Mouse (Mus musculus) heart, postnatal 0 days (tissue): ENCODE measurements around the gene Timm50. TPM values are rescaled to one million over a fixed set of nuclear protein-coding genes. Genes with fewer than 3 reads are reported as not detected.

Experiments
- ATAC-seq: fragments of 200-750 bp; cut with Nextera tagmentation; 2 replicates; pipeline ENCODE4 v1.8.0; 2017; ENCODE audit warnings: low read depth, moderate number of reproducible peaks, moderate library complexity; ENCODE audit not compliant: insufficient read depth
- DNase-seq: peaks from one replicate; pipeline ENCODE4 v3.0.0-alpha.2; 2016; ENCODE audit warnings: low spot score
- H3K27ac ChIP-seq: fragments of 300-500 bp; sonication (generic); 2 replicates; pipeline ENCODE4 v1.5.1; 2014; ENCODE audit warnings: low read depth, mild to moderate bottlenecking
- H3K27me3 ChIP-seq: fragments of 300-500 bp; sonication (generic); 2 replicates; pipeline ENCODE4 v1.6.1; 2014; ENCODE audit warnings: low read length, mixed read lengths; ENCODE audit not compliant: control insufficient read depth, insufficient read depth
- H3K36me3 ChIP-seq: fragments of 300-500 bp; sonication (generic); replicated peaks from 2 replicates; pipeline ENCODE4 v1.6.1; 2014; ENCODE audit warnings: low read length, mixed read lengths; ENCODE audit not compliant: control insufficient read depth, insufficient read depth
- H3K4me1 ChIP-seq: fragments of 300-500 bp; sonication (generic); 2 replicates; pipeline ENCODE4 v1.6.1; 2014; ENCODE audit warnings: antibody characterized with exemption; ENCODE audit not compliant: control insufficient read depth, insufficient read depth
- H3K4me2 ChIP-seq: fragments of 300-500 bp; sonication (generic); 2 replicates; pipeline ENCODE4 v1.6.1; 2014; ENCODE audit warnings: low read depth, mild to moderate bottlenecking, low read length, moderate library complexity
- H3K4me3 ChIP-seq: fragments of 300-500 bp; sonication (generic); 2 replicates; pipeline ENCODE4 v1.5.1; 2014; ENCODE audit warnings: low read depth, low read length
- H3K9ac ChIP-seq: fragments of 300-500 bp; sonication (generic); replicated peaks from 2 replicates; pipeline ENCODE4 v1.6.1; 2014; ENCODE audit warnings: low read depth, low read length, mixed read lengths
- H3K9me3 ChIP-seq: fragments of 300-500 bp; sonication (generic); replicated peaks from 2 replicates; pipeline ENCODE4 v1.6.1; 2016; ENCODE audit warnings: low read length; ENCODE audit not compliant: control insufficient read depth
- CTCF ChIP-seq: IDR thresholded peaks from 2 replicates; pipeline ENCODE4 v1.5.1; 2016; ENCODE audit warnings: antibody characterized with exemption, control low read depth, low read depth
- EP300 ChIP-seq: IDR thresholded peaks from 2 replicates; pipeline ENCODE4 v1.6.1; 2016; ENCODE audit warnings: antibody characterized with exemption, low read depth
- WGBS: fragments of 180-500 bp; shearing (Covaris S2); extraction: QIAGEN DNeasy Blood & Tissue Kit; methylation state at CpG from one replicate; pipeline ENCODE4 v1.1.7; 2014; 5-methylcytosine and 5-hydroxymethylcytosine counted together
- polyA plus RNA-seq: library from polyadenylated mRNA; unstranded; fragments of >200 nt; fragmentation: Nextera tagmentation; extraction: Ambion mirVana; gene quantifications from 2 replicates; pipeline ENCODE4 v1.2.1, GENCODE M21; 2015
- total RNA-seq: library from RNA; depleted of rRNA; stranded (reverse); fragments of >200 nt; gene quantifications from 2 replicates; pipeline ENCODE4 v1.2.3, GENCODE M21; 2014; ENCODE audit warnings: low replicate concordance

Gene Timm50
- total and polyA plus RNA-seq, 2 experiments from 2014 or later, result 60.6 to 90.1 TPM

DNA sequence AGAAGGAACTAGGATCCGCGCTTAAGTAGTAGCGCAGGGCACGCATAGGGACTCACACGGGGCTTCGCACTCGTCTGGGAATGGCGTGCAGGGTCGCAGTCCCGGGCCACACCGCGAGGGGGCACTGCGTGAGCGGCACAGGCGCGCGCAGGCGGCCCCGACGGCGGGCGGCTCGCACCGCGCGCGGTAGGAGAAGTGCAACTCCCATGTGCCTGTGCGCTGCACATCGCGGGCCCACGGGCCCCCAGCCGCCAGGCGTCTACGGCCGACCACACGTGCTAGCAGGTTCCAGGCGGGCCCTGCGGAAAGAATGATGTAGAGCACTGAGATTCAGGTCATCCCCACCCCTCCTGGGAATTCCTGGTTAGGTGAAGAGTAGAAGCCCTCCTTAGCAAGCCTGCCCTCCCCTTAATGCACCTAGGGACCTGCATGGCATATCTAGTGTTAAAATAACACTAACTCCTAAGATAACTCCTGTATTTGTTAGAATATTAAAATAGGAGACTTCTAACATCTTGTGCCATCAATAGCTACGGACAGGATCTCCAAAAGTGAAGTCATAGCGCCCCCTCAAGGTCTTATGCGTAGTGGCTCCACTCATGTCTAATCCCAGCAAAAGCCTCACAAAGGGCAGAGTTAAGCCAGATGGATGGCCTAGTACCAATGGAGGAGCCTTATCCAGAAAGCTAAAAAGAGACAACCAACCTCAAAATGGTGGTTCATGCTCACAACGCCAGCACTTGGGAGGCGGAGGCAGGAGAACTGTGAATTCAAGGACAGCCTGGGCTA is 12.8 kb downstream of the Timm50 start:
- DNase-seq (peak; percentile 57), ATAC-seq (peak; percentile 37; the same call in 1 of the 2 replicates)
- Histone ChIP-seq H3K27me3 (peaks cover 70% of the 10 kb centered on the region), H3K4me1 (no peaks in the 10 kb centered on the region), H3K4me3 (no peak overlapping the region), H3K27ac (no peak overlapping the region), H3K4me2 (no peak overlapping the region), H3K9me3 (no peaks in the 10 kb centered on the region), H3K36me3 (no peaks in the 10 kb centered on the region), H3K9ac (no peak overlapping the region)
- 44% methylated on average over 36 of the region's 43 CpGs for WGBS
- TF ChIP-seq EP300, result no peak
- peak; percentile 63 for TF ChIP-seq CTCF

DNA sequence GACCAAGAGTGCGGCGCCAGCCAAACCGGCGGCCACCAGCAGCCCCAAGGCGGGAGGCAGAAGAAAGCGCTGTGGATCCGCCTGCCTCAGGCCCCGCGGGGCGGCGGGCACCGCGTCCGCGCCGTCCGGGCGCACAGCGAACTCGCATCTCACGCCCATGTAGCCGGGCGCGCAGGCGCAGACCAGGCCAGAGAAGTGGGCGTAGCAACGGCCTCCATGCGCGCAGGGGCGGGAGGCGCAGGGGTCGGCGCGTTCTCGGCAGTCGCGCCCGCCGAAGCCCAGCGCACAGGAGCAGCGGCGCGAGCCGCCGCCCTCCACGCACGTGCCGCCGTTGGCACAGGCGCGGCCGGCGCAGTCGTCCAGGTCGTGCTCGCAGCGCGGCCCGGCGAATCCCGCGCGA is 17.4 kb downstream of the Timm50 start:
- Histone ChIP-seq H3K27me3 (peaks cover 78% of the 10 kb centered on the region), H3K4me3 (peak overlapping the region; percentile 44), H3K4me1 (no peaks in the 10 kb centered on the region), H3K36me3 (no peaks in the 10 kb centered on the region), H3K9me3 (no peaks in the 10 kb centered on the region), H3K27ac (no peak overlapping the region), H3K9ac (no peak overlapping the region), H3K4me2 (peak overlapping the region; percentile 64)
- WGBS, result 5% methylated on average over 38 of the region's 63 CpGs
- ATAC-seq (peak; percentile 49; the same call in 1 of the 2 replicates), DNase-seq (no peak)
- no peak for TF ChIP-seq CTCF
- no peak for TF ChIP-seq EP300

DNA sequence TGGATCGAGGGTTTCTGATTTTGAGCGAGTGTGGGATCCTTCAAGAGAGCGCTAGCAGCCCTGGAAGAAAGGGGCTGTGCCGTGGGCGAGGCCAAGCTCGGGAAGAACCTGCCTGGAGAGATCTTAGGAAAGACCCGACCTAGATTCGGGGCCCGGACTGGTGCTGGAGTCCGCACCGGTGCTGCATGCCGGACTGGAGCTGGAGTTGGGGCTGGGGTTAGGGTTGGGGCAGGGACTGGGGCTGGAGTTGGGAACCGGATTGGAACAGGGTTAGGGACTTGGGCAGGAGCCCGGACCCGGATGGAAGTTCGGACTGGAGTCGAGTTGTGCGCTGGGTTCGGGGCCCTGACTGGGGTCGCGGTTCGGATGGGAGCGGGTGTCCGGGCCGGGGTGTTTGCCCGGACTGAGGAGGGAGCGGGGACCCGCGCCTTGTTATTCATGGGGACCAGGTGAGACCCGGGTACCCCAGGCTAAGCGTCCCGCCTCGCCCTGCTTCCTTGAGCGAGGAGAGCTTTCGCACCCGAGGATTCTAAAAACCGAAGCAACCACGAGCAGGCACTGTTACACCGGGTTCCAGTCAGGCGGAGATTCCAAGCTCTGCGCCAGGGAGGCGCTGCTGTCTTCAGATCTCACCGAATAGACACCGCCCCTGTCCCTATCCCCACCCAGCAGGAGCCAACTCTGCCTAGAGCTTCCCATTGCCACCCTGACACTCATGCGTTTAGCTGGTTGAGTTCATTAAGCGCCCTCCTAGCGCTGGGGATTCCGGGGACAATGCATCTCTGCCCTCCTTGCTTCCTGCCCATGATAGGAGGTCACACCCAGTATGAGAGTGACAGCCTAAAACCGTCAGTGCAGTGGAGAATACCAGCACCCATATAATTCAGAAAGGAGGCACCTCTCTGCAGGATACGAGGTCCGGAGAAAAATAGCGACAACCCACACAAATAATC is 21.0 kb downstream of the Timm50 start, which contains the start of gene Selenov:
Gene Selenov (minus strand): TSS at position 549 of the 953 bp plus-strand sequence.
- 0 out of 2 replicates have a peak, but pooled peaks have one; percentile 7 for TF ChIP-seq CTCF
- TF ChIP-seq EP300, result no peak
- under 1% methylated on average over 50 of the region's 52 CpGs for WGBS
- Histone ChIP-seq H3K4me3 (peak within 1 kb of the TSS; percentile 21), H3K4me2 (peak within 1 kb of the TSS; percentile 47), H3K27ac (no peak within 1 kb of the TSS), H3K27me3 (peaks cover 83% of the 10 kb centered on the region), H3K4me1 (no peaks in the 10 kb centered on the region), H3K36me3 (no peaks in the 10 kb centered on the region), H3K9me3 (no peaks in the 10 kb centered on the region), H3K9ac (no peak within 1 kb of the TSS)
- DNase-seq (peak; percentile 16), ATAC-seq (no peak)

DNA sequence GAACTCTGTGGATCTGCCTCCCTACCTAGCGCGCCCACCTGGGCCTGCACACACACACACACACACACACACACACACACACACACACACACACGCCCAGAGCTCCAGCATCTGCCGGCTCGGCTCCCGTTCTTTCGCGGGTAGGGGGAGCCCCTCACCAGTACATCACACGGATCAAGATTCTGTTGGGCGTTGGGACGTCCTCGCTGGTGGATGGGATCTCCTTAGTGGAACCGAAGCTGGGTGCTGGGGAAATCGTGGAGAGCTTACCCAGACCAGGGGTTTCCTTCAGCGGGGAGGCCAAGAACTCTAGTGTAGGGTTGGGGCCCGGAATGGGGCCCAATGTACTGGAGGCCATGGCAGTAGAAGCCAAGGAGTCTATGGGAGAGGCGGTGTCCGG is 21.7 kb downstream of the Timm50 start:
- Histone ChIP-seq H3K36me3 (no peaks in the 10 kb centered on the region), H3K4me2 (peak overlapping the region; percentile 47), H3K9me3 (no peaks in the 10 kb centered on the region), H3K9ac (no peak overlapping the region), H3K4me1 (no peaks in the 10 kb centered on the region), H3K4me3 (peak overlapping the region; percentile 21), H3K27ac (no peak overlapping the region), H3K27me3 (peaks cover 77% of the 10 kb centered on the region)
- 0 out of 2 replicates have a peak, but pooled peaks have one; percentile 25 for ATAC-seq
- under 1% methylated on average over 18 of the region's 18 CpGs for WGBS
- no peak for DNase-seq
- TF ChIP-seq EP300, result no peak
- TF ChIP-seq CTCF, result no peak

DNA sequence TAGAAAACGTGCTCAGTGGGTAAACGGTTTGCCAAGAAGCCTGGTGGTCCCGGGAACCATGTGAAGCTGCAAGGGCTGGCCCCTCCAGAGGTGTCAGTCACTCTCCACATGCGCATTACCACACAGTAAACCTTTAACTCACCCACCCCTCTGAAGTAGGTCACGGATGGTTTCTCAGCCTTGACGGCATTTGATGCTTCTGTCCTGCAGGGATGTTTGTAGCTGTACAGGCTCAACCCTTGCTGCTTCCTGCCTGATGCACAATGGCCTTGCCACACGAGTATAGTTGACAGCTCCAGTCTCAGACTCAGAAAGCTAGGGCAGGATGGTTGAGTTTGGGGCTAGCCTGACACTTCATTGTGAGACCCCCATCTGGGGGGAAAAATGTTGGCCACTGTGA is 31.2 kb downstream of the Timm50 start:
- Histone ChIP-seq H3K9me3 (no peaks in the 10 kb centered on the region), H3K27me3 (no peaks in the 10 kb centered on the region), H3K36me3 (no peaks in the 10 kb centered on the region), H3K4me2 (no peak overlapping the region), H3K27ac (no peak overlapping the region), H3K9ac (no peak overlapping the region), H3K4me3 (no peak overlapping the region), H3K4me1 (peaks cover 8% of the 10 kb centered on the region)
- WGBS, result 69% methylated on average over 7 of the region's 7 CpGs
- no peak for TF ChIP-seq EP300
- no peak for TF ChIP-seq CTCF
- DNase-seq (no peak), ATAC-seq (no peak)
